Mouse (Mus musculus): ENCODE results near the gene Atp6v1a.

DNA sequence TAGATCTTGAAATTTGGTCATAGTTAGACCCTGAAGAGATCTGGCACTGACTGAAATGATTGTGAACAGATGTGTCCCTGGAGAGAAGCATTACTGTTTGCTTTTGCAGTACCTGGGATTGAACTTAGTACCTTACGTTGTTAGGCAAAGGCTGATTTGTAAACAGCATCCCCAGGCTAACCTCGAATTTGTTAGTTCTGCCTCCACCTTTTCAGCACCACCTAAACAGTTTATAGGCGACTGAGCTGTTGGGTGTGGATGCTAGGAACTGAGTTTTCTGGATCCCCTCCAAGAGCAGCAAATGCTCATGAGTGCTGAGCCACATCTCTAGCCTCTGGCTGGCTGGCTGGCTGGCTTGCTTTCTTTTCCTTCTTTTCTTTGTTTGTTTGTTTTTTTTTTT lies 25.7 kb upstream of the Atp6v1a start:
- TF ChIP-seq CTCF (IDR thresholded peaks at IDR 0.05; ENCODE audit: low read depth, low read length): no peak
- TF ChIP-seq TAL1 (conservative IDR thresholded peaks at IDR 0.05; ENCODE audit: low read depth, low read length): no peak
- no peak for TF ChIP-seq POLR2AphosphoS5 (IDR thresholded peaks at IDR 0.05; ENCODE audit: insufficient replicate concordance, low read depth, low read length)

Data from G1E (cell line).